Mouse (Mus musculus) lung, adult 2 months (tissue): ENCODE data around the gene Gabarap.

Experiments used
- CTCF ChIP-seq: fragments of 200-500 bp; IDR thresholded peaks from 2 replicates; pipeline ENCODE4 v1.5.1; 2011; ENCODE audit warnings: mild to moderate bottlenecking, low read length, control low read depth; ENCODE audit not compliant: insufficient read depth
- POLR2A ChIP-seq: fragments of 200-500 bp; IDR thresholded peaks from 2 replicates; pipeline ENCODE4 v1.6.1; 2011; ENCODE audit warnings: low read depth, mild to moderate bottlenecking, control low read depth, low read length, borderline replicate concordance; ENCODE audit errors: extremely low read depth

DNA sequence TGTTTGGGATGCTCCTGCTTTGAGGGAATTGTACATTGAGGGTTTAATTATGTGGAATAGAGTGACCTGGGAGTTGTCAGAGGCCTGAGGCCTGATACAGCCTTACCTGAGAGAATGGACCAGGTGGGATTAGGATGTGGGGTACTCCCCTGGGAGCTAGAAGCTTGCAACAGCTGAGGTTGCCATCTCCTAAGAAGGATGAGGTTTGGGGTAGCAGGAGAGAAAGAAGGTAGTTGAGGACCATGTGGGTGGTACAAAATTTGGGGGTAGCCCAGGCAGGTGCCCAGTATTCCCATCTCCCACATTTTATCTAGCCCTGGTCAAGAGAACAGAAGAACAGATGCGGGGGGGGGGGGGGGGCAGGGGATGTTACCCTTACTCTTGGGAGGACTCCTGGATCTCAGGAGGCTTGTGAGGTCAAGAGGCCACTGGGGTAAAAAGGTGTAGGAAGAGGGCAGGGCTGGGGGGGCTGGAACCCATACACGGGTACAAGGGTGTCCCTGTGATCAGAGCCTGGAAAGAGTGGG lies 28.6 kb downstream of the Gabarap start:
- TF ChIP-seq POLR2A (no peak), CTCF (no peak)
